Mouse (Mus musculus) urinary bladder, postnatal 25 days (tissue): ENCODE measurements around the gene Creg2.
"Not testable (repeated sequence)": the region's sequence is repeated elsewhere in the genome, so short reads cannot be mapped to it uniquely, and the experiment has no call there.

Experiments
- DNase-seq: peaks from one replicate; pipeline ENCODE4 v3.0.0; 2022; ENCODE audit warnings: low spot score

Gene Creg2

DNA sequence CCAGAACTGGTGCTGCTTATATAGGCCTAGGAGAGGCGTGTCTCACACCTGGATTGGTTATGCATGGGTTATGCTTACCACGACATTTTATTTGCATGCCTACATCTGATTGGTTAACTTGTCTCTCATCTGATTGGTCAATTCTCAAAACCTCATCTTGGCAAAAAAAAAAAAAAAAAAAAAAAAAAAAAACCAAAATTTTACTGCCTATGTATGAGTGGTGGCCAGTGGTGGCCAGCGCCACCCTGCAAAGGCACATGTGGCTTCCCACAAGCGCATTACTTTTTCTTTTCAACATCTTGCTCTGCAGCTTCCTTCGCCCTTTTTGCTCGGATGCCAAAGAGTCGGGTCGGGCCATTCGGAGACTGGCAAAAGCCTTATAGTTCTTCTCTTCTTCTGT, 54.1 kb downstream of the Creg2 start:
- not testable (repeated sequence) for DNase-seq

DNA sequence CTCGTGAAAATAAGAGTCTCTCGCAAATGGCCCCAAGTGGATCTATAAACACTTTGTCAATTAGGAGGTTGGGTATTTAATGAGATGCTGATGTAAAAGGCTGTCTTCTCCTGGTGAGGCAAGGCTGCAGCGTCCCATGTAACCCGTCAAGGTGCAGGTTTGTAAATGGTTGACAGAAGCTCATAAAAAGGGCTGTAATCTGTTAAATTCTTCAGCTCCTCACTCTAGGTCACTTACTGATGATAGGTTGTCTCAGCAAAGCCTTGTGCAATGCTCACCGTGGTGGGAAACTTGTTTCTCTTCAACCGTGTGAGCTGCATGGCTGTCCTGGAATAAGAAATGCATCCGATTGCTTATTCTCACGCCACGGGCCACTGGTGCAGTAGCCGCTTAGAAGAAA, 57.4 kb downstream of the Creg2 start:
- DNase-seq = no peak

DNA sequence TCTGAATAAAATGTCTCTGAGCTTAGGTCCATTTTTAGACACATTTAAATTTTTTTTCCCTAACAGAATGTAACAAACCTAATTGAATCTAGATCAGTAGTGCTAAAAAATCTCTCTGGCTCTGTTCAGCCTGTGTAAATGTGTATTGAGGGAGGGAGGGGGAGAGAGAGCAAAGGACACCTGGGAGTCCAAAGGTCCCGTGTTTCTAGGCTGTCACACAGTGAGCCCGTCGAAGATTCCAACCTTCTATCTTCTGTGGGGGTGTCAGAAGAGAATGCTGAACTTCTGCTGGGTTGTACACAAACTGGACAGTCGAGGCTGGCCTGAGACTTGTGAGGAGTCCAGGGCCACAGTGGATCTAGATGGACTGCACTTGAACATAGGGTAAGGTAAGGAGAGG, 59.2 kb downstream of the Creg2 start:
- no peak for DNase-seq

DNA sequence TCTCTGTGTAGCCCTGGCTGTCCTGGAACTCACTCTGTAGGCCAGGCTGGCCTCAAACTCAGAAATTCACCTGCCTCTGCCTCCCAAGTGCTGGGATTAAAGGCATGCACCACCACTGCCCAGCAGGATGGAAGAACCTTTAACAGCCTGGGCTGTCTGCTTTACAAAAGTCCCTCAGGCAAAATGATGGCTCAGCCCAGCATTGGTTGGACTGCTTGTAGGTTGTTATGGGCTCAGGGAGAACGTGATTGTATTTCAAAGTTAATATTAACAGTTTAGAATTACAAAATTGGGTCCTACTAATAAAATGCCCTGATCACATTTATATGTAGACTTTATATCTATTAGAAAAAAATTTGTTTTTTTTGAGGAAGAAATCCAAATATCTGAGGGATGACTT, 59.7 kb downstream of the Creg2 start:
- DNase-seq = not testable (repeated sequence)

DNA sequence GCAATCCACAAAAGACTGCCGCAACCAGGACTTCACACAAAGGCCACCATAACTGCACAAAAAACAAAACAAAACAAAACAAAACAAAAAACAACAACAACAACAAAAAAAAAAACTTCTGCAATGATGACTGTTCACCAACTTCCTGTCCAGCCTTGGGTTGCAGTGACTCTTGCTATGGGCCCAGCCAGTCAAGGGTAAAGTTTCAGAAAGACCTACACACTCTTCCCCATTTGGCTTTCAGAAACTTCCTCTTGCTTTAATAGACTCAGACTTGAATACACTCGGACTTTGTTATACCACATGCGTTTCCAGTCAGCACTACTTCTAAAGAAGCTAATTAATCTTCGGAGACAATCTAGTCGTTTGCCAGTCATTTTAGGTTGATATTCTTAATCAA, 61.1 kb downstream of the Creg2 start:
- no peak for DNase-seq

DNA sequence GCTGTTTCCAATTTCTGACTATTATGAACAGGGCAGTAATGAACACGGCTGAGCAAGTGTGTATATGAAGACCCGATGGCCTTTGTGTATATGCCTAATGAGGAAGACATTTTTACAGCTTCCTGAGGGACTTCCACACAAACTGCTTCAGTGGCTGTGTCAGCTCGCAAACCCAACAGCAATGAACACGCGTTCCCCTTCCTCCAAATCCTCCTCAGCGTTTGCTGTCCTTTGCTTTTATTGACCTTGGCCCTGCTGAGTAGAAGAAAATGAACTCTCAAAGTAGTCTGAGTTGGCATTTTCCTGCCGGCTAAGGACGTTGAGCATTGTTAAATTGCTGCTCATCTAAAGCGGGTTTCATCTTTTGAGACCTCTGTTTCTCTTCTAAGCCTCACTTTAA, 65.9 kb downstream of the Creg2 start:
- no peak for DNase-seq

DNA sequence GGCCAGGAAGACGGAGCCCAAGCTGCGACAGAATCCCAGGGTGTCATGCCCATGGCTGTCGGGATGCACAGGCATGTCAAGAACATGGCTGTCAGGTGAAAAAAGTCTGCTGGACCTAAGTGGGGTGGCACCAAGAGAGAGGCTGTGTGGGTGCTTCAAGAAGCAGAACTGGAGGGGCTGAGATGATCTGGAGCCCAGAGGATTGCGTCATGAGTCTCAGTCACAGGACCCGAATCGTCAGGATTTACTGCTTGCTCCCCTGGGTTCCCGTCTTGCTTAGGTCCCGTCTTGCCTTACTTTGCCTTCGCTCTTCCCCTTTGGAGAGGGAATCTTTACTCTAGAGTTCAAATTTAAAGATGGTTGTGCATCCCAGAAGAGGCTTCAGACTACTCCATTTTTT, 68.1 kb downstream of the Creg2 start:
- no peak for DNase-seq

DNA sequence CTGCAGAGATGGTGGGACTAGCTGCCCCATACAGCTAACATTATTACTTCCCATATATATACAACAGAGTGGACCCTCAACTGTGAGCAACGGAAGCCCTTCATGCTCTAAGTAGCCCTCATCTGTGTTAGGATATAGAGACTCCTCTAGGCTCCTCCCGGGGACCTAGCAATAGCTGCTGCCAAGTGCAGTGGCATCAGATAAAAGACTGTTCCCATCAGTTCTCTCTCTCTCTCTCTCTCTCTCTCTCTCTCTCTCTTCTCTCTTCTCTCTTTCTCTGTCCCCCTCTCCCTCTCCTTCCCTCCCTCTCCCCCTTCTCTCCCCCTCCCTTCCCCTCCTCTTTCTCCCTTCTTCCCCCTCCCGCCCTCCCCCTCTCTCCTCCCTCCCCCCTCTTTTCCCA, 70.1 kb downstream of the Creg2 start:
- DNase-seq = no peak

DNA sequence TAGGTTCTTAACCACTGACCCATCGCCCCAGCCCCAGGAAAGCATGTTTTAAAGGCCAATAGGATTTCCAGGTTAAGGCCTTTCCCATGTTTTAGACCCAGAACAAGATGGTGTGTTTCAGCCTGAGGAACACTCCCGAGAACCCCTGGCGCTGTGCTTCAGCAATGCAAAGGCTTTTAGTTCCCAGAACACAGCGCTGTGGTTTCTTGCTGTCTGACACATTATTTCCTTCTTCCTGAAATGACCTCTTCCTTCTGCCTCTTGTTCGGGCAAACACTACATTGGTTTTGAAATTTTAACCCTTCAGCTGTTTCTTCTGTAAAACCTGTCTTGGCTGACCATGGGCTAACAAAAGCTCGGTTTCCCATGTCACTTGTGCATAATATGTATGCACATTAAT, 72.1 kb downstream of the Creg2 start:
- DNase-seq = no peak

DNA sequence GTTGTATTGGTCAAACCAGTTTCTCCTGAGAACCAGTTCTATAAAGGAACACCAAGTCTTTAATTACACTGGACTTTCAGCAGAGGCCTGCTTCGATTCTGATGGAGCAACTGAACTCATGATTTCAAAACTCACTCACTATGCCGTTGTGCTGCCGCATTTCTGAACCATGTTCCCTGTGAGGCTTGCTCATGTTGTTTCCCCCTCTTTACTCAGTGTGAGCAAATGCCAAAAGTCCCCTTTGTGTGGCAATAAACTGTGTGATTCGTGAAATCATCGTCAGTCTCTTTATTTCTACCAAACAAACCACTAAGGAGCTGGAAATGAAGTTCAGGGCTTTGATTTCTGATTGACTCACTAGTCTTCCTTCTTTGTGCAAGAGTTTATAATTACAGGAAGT, 72.8 kb downstream of the Creg2 start:
- no peak for DNase-seq

DNA sequence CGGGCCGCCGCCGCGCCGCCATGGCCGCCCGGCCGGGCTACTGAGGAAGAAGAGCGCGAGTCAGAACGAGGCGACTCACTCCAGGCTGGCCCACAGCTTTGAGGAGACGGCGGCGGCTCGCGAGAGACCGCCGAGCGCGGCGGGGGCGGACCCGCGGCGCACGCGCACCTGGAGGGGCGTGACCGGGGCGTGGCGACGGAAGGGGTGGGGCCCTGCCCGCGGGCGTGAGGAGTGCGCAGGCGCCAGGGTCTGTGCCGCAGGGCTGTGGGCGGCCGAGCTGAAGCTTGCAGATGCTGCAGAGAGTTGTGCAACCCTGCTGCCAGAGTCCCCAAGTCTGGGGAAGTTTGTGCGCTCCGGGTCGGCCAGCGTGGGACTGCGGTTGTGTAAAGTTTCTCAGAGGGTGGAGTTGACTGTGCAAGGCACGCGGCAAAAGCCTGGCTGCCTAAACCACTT, 74.0 kb downstream of the Creg2 start, which contains the start of gene Rnf149:
Gene Rnf149, minus strand, starts transcription at position 153 of the 453 bp plus-strand sequence.
- DNase-seq = peak; percentile 99

DNA sequence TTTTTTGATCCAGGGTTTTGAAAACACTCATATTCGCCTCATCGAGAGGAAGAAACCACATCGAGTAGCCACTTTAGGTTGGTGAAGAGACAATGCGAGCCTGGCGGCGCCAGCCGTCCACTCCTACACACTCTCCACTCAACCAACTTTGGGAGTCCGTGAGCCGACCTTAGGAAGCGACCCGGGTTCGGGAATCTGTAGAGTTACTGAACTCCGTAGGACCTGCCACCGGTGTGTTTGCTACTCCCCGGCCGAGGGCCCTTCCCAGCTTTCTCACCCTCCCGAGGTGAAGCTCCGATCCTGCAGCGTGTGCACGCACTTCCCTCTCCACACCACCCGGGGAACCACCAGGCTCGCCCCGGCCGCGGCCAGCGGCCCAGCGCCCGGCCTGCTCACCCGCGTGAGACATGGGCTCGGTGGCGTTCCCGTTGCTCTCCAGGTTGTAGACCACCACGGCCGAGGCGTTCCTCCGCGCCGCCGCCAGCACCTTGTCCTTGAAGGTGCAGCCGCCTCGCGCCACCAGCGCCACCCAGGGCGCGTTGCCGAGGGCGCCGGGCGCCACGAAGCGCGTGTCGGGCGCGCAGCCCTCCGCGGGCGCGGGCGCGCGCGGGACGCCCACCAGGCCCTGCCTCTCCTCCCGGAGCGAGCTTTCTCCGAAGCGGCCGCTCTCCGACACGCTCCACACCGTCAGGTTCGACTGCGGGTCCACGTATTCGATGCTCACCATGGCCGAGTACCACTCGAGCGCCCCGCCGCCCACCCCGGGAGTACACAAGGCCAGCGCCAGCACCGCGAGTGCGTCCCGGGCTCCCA, 74.6 kb downstream of the Creg2 start:
- DNase-seq = peak; percentile 47

DNA sequence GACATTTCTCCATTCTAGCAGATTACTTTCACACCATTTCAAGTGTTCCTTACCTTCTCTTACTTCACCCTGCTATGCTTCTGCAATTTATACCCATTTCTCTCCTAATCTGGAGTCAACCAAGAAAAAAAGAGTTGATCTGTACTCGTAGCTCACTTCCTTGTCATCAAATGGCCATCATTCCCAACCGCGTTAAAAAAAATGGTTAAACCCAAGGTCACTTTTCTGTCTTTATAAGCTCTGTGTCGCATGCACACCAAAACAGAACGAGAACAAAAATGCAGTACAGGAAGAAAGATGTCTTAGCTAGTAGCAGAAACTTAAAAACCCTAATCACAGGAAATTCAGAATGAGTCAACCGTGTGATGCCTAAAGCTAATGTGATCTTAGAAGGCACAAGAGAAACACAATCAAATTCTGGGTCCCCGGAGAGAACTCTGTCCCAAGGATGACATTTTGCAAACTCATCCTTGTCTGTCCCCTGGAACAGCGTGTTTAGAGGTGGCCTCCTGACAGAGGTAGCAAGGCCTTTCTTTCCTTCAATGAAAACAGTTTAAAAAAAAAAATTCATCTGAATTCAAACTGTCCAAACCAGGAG, 75.4 kb downstream of the Creg2 start:
- no peak for DNase-seq

DNA sequence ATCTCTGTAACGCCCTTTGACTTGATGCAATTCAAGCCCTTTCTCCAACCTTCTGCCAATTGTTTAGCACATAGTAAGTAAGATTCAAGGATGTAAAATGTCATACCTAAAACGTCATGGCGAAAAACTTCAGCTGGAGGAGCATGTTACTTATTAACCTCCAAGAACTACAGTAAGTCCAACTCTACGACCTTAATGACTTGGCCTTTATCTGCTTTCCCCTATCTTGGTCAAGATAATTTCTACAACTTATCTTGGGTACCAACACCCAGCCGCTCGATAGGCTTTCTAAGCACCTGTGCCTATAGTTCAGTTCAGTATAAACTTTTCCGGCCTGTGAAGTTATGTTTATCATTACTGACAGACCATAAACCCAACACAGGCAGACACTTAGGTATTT, 77.4 kb downstream of the Creg2 start:
- DNase-seq = no peak

DNA sequence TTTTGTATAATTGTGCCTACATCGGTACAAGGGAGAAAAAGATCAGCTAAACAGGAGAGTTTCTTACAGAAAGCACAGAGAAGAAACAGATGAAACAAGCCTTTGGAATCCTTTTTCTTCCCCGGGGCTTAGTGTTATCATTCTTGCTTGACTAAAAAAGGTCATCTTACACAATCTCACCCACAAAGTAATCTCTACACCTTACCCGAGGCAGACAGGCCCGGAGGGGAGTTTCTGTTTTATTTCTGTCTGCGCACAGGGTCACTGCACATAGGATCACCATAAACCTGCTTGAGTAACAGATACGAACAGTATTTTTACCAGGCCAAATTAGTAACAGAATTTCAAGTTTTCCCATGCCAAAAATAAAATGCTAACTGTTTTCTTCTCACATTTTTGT, 79.6 kb downstream of the Creg2 start:
- no peak for DNase-seq
